Mouse (Mus musculus) midbrain, embryonic 11.5 days (tissue): ENCODE results near the gene Pde1a. TPM values are rescaled to one million over a fixed set of nuclear protein-coding genes. Genes with fewer than 3 reads are reported as not detected.

Experiments used
- ATAC-seq: fragments of 200-750 bp; cut with Nextera tagmentation; 2 replicates; pipeline ENCODE4 v1.8.0; 2017; ENCODE audit warnings: moderate TSS enrichment, moderate library complexity; ENCODE audit not compliant: low FRiP score
- DNase-seq: peaks from one replicate; pipeline ENCODE4 v3.0.0; 2015; ENCODE audit warnings: low spot score; ENCODE audit errors: missing footprints
- H3K27ac ChIP-seq: fragments of 300-500 bp; sonication (generic); 2 replicates; pipeline ENCODE4 v1.5.1; 2014; ENCODE audit warnings: low read depth, low read length
- H3K27me3 ChIP-seq: fragments of 300-500 bp; sonication (generic); 2 replicates; pipeline ENCODE4 v1.6.1; 2014; ENCODE audit warnings: mild to moderate bottlenecking, low read length, moderate library complexity, mixed read lengths; ENCODE audit not compliant: control insufficient read depth, insufficient read depth
- H3K36me3 ChIP-seq: fragments of 300-500 bp; sonication (generic); 2 replicates; pipeline ENCODE4 v1.6.1; 2014; ENCODE audit warnings: mild to moderate bottlenecking, low read length, moderate library complexity, mixed read lengths; ENCODE audit not compliant: control insufficient read depth, insufficient read depth
- H3K4me1 ChIP-seq: fragments of 300-500 bp; sonication (generic); 2 replicates; pipeline ENCODE4 v1.6.1; 2014; ENCODE audit warnings: low read length; ENCODE audit not compliant: control insufficient read depth, insufficient read depth
- H3K4me2 ChIP-seq: fragments of 300-500 bp; sonication (generic); 2 replicates; pipeline ENCODE4 v1.6.1; 2014; ENCODE audit warnings: mild to moderate bottlenecking, moderate library complexity
- H3K4me3 ChIP-seq: fragments of 300-500 bp; sonication (generic); 2 replicates; pipeline ENCODE4 v1.5.1; 2014; ENCODE audit warnings: low read depth, low read length
- H3K9ac ChIP-seq: fragments of 300-500 bp; sonication (generic); 2 replicates; pipeline ENCODE4 v1.6.1; 2014; ENCODE audit warnings: low read length
- H3K9me3 ChIP-seq: fragments of 300-500 bp; sonication (generic); 2 replicates; pipeline ENCODE4 v1.6.1; 2016; ENCODE audit warnings: low read length; ENCODE audit not compliant: control insufficient read depth
- WGBS: fragments of 180-500 bp; shearing (Covaris S2); extraction: QIAGEN DNeasy Blood & Tissue Kit; methylation state at CpG from one replicate; pipeline ENCODE4 v1.1.7; 2014; 5-methylcytosine and 5-hydroxymethylcytosine counted together
- polyA plus RNA-seq: library from polyadenylated mRNA; unstranded; fragments of >200 nt; fragmentation: Nextera tagmentation; extraction: Ambion mirVana; gene quantifications from 2 replicates; pipeline ENCODE4 v1.2.1, GENCODE M21; 2014

Pde1a gene
- polyA plus RNA-seq, 1 experiment from 2014 or later: 1.2 TPM

- Histone ChIP-seq H3K4me3 (no peak overlapping the region), H3K9me3 (no peaks in the 10 kb centered on the region), H3K9ac (no peak overlapping the region), H3K27me3 (no peaks in the 10 kb centered on the region), H3K4me2 (no peak overlapping the region), H3K27ac (no peak overlapping the region), H3K36me3 (no peaks in the 10 kb centered on the region), H3K4me1 (no peaks in the 10 kb centered on the region)
- WGBS: 86% methylated on average over 1 of the region's 1 CpGs
- DNase-seq: no peak
- ATAC-seq: no peak
These were observed 150.3 kb downstream of the Pde1a start for GRCm38 (mm10) chr2:79978992-79979391.

GRCm38 (mm10) chr2:79977259-79977658 is 152.0 kb downstream of the Pde1a start:
- Histone ChIP-seq H3K27ac (no peak overlapping the region), H3K36me3 (no peaks in the 10 kb centered on the region), H3K4me1 (no peaks in the 10 kb centered on the region), H3K9me3 (no peaks in the 10 kb centered on the region), H3K4me3 (no peak overlapping the region), H3K27me3 (no peaks in the 10 kb centered on the region), H3K4me2 (no peak overlapping the region), H3K9ac (no peak overlapping the region)
- ATAC-seq: no peak
- 79% methylated on average over 5 of the region's 5 CpGs for WGBS
- DNase-seq: no peak

GRCm38 (mm10) chr2:79975947-79976346 is 153.3 kb downstream of the Pde1a start:
- no peak for ATAC-seq
- Histone ChIP-seq H3K9me3 (no peaks in the 10 kb centered on the region), H3K27me3 (no peaks in the 10 kb centered on the region), H3K9ac (no peak overlapping the region), H3K27ac (no peak overlapping the region), H3K4me3 (no peak overlapping the region), H3K36me3 (no peaks in the 10 kb centered on the region), H3K4me1 (no peaks in the 10 kb centered on the region), H3K4me2 (no peak overlapping the region)
- no peak for DNase-seq

GRCm38 (mm10) chr2:79972271-79972670 is 157.0 kb downstream of the Pde1a start:
- Histone ChIP-seq H3K27me3 (no peaks in the 10 kb centered on the region), H3K4me2 (no peak overlapping the region), H3K27ac (no peak overlapping the region), H3K4me3 (no peak overlapping the region), H3K36me3 (no peaks in the 10 kb centered on the region), H3K4me1 (no peaks in the 10 kb centered on the region), H3K9me3 (no peaks in the 10 kb centered on the region), H3K9ac (no peak overlapping the region)
- no peak for ATAC-seq
- DNase-seq: no peak

GRCm38 (mm10) chr2:79969594-79969993 is 159.7 kb downstream of the Pde1a start:
- Histone ChIP-seq H3K9ac (no peak overlapping the region), H3K9me3 (no peaks in the 10 kb centered on the region), H3K4me1 (no peaks in the 10 kb centered on the region), H3K4me2 (no peak overlapping the region), H3K27ac (no peak overlapping the region), H3K36me3 (no peaks in the 10 kb centered on the region), H3K27me3 (no peaks in the 10 kb centered on the region), H3K4me3 (no peak overlapping the region)
- DNase-seq (no peak), ATAC-seq (no peak)
- WGBS: 79% methylated on average over 5 of the region's 5 CpGs

GRCm38 (mm10) chr2:79966681-79967506 is 162.4 kb downstream of the Pde1a start:
- H3K27me3 ChIP-seq: no peaks in the 10 kb centered on the region
- no peaks in the 10 kb centered on the region for H3K36me3 ChIP-seq
- no peak overlapping the region for H3K27ac ChIP-seq
- no peak for ATAC-seq
- no peaks in the 10 kb centered on the region for H3K4me1 ChIP-seq
- no peaks in the 10 kb centered on the region for H3K9me3 ChIP-seq
- no peak overlapping the region for H3K9ac ChIP-seq
- 79% methylated on average over 9 of the region's 9 CpGs for WGBS
- DNase-seq: peak; percentile 35
- H3K4me2 ChIP-seq: no peak overlapping the region
- no peak overlapping the region for H3K4me3 ChIP-seq

- H3K9ac ChIP-seq: no peak overlapping the region
- no peaks in the 10 kb centered on the region for H3K9me3 ChIP-seq
- peak; percentile 31 for DNase-seq
- H3K4me3 ChIP-seq: no peak overlapping the region
- H3K36me3 ChIP-seq: no peaks in the 10 kb centered on the region
- WGBS: 93% methylated on average over 1 of the region's 1 CpGs
- no peaks in the 10 kb centered on the region for H3K27me3 ChIP-seq
- H3K4me1 ChIP-seq: no peaks in the 10 kb centered on the region
- H3K27ac ChIP-seq: no peak overlapping the region
- no peak overlapping the region for H3K4me2 ChIP-seq
- no peak for ATAC-seq
These were observed 163.2 kb downstream of the Pde1a start for GRCm38 (mm10) chr2:79966086-79966485.

- Histone ChIP-seq H3K4me2 (no peak overlapping the region), H3K27me3 (no peaks in the 10 kb centered on the region), H3K27ac (no peak overlapping the region), H3K4me1 (no peaks in the 10 kb centered on the region), H3K9ac (no peak overlapping the region), H3K36me3 (no peaks in the 10 kb centered on the region), H3K4me3 (no peak overlapping the region), H3K9me3 (no peaks in the 10 kb centered on the region)
- DNase-seq: peak; percentile 17
- WGBS: 71% methylated on average over 4 of the region's 4 CpGs
- no peak for ATAC-seq
These were observed 164.3 kb downstream of the Pde1a start for GRCm38 (mm10) chr2:79964964-79965363.

- no peak for ATAC-seq
- WGBS: 93% methylated on average over 4 of the region's 4 CpGs
- H3K9me3 ChIP-seq: no peaks in the 10 kb centered on the region
These were observed 167.8 kb downstream of the Pde1a start for GRCm38 (mm10) chr2:79961421-79961820.

More at GRCm38 (mm10) chr2:79961421-79961820, 167.8 kb downstream of the Pde1a start:
- Histone ChIP-seq H3K36me3 (no peaks in the 10 kb centered on the region), H3K9ac (no peak overlapping the region), H3K4me1 (no peaks in the 10 kb centered on the region), H3K4me3 (no peak overlapping the region), H3K4me2 (no peak overlapping the region), H3K27ac (no peak overlapping the region), H3K27me3 (no peaks in the 10 kb centered on the region)
- DNase-seq: no peak
